Mouse (Mus musculus) liver, embryonic 14.5 days (tissue): ENCODE measurements around the gene Ccdc107. TPM values are rescaled to one million over a fixed set of nuclear protein-coding genes. Genes with fewer than 3 reads are reported as not detected.

ENCODE experiments used
- ATAC-seq: fragments of 200-750 bp; cut with Nextera tagmentation; 2 replicates; pipeline ENCODE4 v1.8.0; 2017; ENCODE audit warnings: moderate number of reproducible peaks, mild to moderate bottlenecking, moderate library complexity; ENCODE audit not compliant: insufficient read depth
- DNase-seq, 3 experiments: peaks; one replicate each; pipeline ENCODE4 v3.0.0-alpha.2; 2012 to 2013; ENCODE audit warnings: low read depth in 3 of 3, low spot score in 3 of 3
- H3K27ac ChIP-seq: fragments of 300-500 bp; sonication (generic); 2 replicates; pipeline ENCODE4 v1.5.1; 2014; ENCODE audit warnings: moderate library complexity, mild to moderate bottlenecking, control low read depth, inconsistent platforms
- H3K27me3 ChIP-seq: fragments of 300-500 bp; sonication (generic); 2 replicates; pipeline ENCODE4 v1.6.1; 2014; ENCODE audit warnings: mild to moderate bottlenecking, low read length, moderate library complexity; ENCODE audit not compliant: control insufficient read depth, insufficient read depth
- H3K36me3 ChIP-seq: fragments of 300-500 bp; sonication (generic); replicated peaks from 2 replicates; pipeline ENCODE4 v1.6.1; 2014; ENCODE audit warnings: low read depth; ENCODE audit not compliant: control insufficient read depth, insufficient read depth
- H3K4me1 ChIP-seq, 2 experiments: fragments of 200-500 bp in 1 of 2; fragments of 300-500 bp in 1 of 2; sonication (generic) in 1 of 2; replicated peaks; 2 replicates each; pipeline ENCODE4 v1.6.1; 2012 to 2014; ENCODE audit warnings: antibody characterized with exemption in 1 of 2, inconsistent platforms in 1 of 2, low read length in 1 of 2; ENCODE audit not compliant: control insufficient read depth in 2 of 2, insufficient read depth in 2 of 2
- H3K4me2 ChIP-seq: fragments of 300-500 bp; sonication (generic); 2 replicates; pipeline ENCODE4 v1.6.1; 2014; ENCODE audit warnings: low read depth, mild to moderate bottlenecking, control low read depth, moderate library complexity
- H3K4me3 ChIP-seq, 2 experiments: fragments of 200-500 bp in 1 of 2; fragments of 300-500 bp in 1 of 2; sonication (generic) in 1 of 2; 2 replicates each; pipeline ENCODE4 v1.5.1; 2012 to 2014; ENCODE audit warnings: low read depth in 2 of 2, low read length in 2 of 2, mild to moderate bottlenecking in 2 of 2, control low read depth in 1 of 2, inconsistent platforms in 1 of 2, moderate library complexity in 1 of 2; ENCODE audit not compliant: insufficient read depth in 1 of 2
- H3K9ac ChIP-seq: fragments of 300-500 bp; sonication (generic); replicated peaks from 2 replicates; pipeline ENCODE4 v1.6.1; 2014; ENCODE audit warnings: mild to moderate bottlenecking, control low read depth, moderate library complexity
- H3K9me3 ChIP-seq: fragments of 300-500 bp; sonication (generic); 2 replicates; pipeline ENCODE4 v1.6.1; 2016; ENCODE audit warnings: low read length, mixed read lengths; ENCODE audit not compliant: control insufficient read depth
- CTCF ChIP-seq: IDR thresholded peaks from 2 replicates; pipeline ENCODE4 v1.5.1; 2016; ENCODE audit warnings: antibody characterized with exemption, low read depth, control low read depth
- EP300 ChIP-seq: IDR thresholded peaks from 2 replicates; pipeline ENCODE4 v1.6.1; 2016; ENCODE audit warnings: antibody characterized with exemption, low read depth
- WGBS: fragments of 180-500 bp; shearing (Covaris S2); extraction: QIAGEN DNeasy Blood & Tissue Kit; methylation state at CpG from one replicate; pipeline ENCODE4 v1.1.7; 2014; ENCODE audit not compliant: insufficient replicate concordance; 5-methylcytosine and 5-hydroxymethylcytosine counted together
- polyA plus RNA-seq, 2 experiments: library from polyadenylated mRNA; depleted of rRNA in 1 of 2; stranded (reverse) in 1 of 2; unstranded in 1 of 2; fragments of >200 nt; fragmentation: Nextera tagmentation in 1 of 2; extraction: Ambion mirVana in 1 of 2; gene quantifications; 2 replicates each; pipeline versions ENCODE4 v1.2.1 to v1.2.3; 2012 to 2014

Ccdc107 gene
- polyA plus RNA-seq (2012; rRNA removed) (11.8 and 27.6 TPM in 2 replicates), polyA plus RNA-seq (2014; fragmentation: Nextera tagmentation; extraction: Ambion mirVana) (32.1 and 36.7 TPM in 2 replicates)

GRCm38 (mm10) chr4:43492821-43493185 lies at the start of gene Ccdc107:
Gene Ccdc107 (plus strand): TSS chr4:43492900.
- H3K4me3 ChIP-seq: peak within 1 kb of the TSS; percentile 84 to 91
- H3K36me3 ChIP-seq: peaks cover 19% of the 10 kb centered on the region
- H3K4me1 ChIP-seq: peaks cover 13 to 19% of the 10 kb centered on the region in 2 experiments
- TF ChIP-seq CTCF (peak; percentile 40; the same call in 1 of the 2 replicates), EP300 (peak; percentile 49)
- no peaks in the 10 kb centered on the region for H3K27me3 ChIP-seq
- peak; percentile 93 to 94 (median 94) for DNase-seq
- H3K27ac ChIP-seq: peak within 1 kb of the TSS; percentile 73
- WGBS: under 1% methylated on average over 25 of the region's 25 CpGs
- H3K4me2 ChIP-seq: peak within 1 kb of the TSS; percentile 84
- H3K9ac ChIP-seq: peak within 1 kb of the TSS; percentile 92
- H3K9me3 ChIP-seq: no peaks in the 10 kb centered on the region
- ATAC-seq: peak; percentile 98

DNA sequence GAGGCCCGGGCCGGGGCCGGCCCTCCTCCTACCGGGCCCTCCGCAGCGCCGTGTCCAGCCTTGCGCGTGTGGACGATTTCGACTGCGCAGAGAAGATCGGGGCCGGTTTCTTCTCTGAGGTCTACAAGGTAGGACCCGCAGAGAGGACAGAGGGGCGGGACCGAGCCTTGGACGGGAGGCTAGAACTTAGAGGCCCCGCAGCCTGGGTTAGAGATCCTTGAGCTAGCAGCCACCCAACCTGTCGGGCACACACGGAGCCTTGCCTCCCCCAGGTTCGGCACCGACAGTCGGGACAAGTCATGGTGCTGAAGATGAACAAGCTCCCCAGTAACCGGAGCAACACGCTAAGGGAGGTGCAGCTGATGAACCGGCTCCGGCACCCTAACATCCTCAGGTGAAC lies 49.2 kb upstream of the Ccdc107 start:
- no peak overlapping the region for H3K27ac ChIP-seq

GRCm38 (mm10) chr4:43447251-43447650 lies 45.4 kb upstream of the Ccdc107 start:
- Histone ChIP-seq H3K9me3 (no peaks in the 10 kb centered on the region), H3K4me3 (no peak overlapping the region), H3K4me1 (0 out of 4 replicates have a peak, but pooled peaks cover 0 to 2% of the 10 kb centered on the region in 2 experiments), H3K27ac (no peak overlapping the region), H3K9ac (no peak overlapping the region), H3K36me3 (no peaks in the 10 kb centered on the region), H3K4me2 (no peak overlapping the region), H3K27me3 (peaks cover 13% of the 10 kb centered on the region)
- DNase-seq (no peak), ATAC-seq (no peak)
- WGBS: 83% methylated on average over 13 of the region's 13 CpGs
- no peak for TF ChIP-seq CTCF

More for the DNA sequence above, 49.2 kb upstream of the Ccdc107 start:
- Histone ChIP-seq H3K9me3 (no peaks in the 10 kb centered on the region), H3K36me3 (no peaks in the 10 kb centered on the region), H3K27me3 (peaks cover 10% of the 10 kb centered on the region), H3K4me1 (0 out of 4 replicates have a peak, but pooled peaks cover 0 to 2% of the 10 kb centered on the region in 2 experiments), H3K4me2 (peak overlapping the region; percentile 94), H3K9ac (peak overlapping the region; percentile 41), H3K4me3 (peak overlapping the region; percentile 27 to 58)
- ATAC-seq (no peak), DNase-seq (no peak)
- TF ChIP-seq EP300 (no peak), CTCF (no peak)
- WGBS: 4% methylated on average over 28 of the region's 28 CpGs

DNA sequence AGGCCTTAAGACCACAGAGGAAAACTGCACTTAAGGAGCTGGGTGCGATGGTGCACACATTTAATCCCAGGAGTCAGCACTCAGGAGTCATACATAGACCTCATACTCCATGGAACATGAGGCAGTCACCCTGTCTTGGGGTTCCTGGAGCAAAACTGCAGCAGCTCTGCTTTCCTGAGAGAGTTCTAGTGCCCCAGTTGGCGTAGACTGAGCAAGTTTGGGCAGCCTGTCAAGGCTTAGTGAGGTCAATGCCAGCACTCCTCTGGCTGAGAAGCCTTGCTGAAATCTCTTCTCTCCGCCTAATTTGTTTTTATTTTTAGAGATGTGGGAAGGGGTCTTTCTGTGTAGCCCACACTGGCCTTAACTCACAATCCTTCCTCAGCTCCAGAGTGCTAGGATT lies 44.1 kb upstream of the Ccdc107 start:
- Histone ChIP-seq H3K4me3 (no peak overlapping the region), H3K36me3 (no peaks in the 10 kb centered on the region), H3K27me3 (peaks cover 19% of the 10 kb centered on the region), H3K4me2 (no peak overlapping the region), H3K9ac (no peak overlapping the region), H3K9me3 (no peaks in the 10 kb centered on the region), H3K27ac (no peak overlapping the region), H3K4me1 (no peaks in the 10 kb centered on the region)
- no peak for ATAC-seq
- TF ChIP-seq EP300 (no peak), CTCF (no peak)
- 60% methylated on average over 3 of the region's 3 CpGs for WGBS
- no peak for DNase-seq

DNA sequence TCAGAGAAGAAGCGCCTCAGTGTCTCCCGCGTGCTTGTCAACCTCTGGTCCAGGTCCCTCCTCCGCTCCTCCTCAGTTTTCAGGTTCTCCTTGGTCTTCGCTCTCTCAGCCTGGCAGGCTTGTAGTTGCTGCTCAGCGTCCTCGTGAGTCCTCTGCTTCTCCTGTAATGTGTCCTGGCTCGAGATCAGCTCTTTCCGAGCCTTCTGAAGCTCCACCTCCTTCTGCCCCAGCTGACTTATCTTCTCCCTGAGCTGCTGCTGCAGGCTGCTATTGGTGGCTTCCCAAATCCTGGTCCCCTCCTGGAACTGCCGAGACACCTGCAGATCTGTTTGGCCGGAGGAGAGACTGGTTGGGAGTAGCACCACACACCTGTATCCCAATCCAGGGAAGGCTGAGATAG lies 40.4 kb upstream of the Ccdc107 start:
- peaks cover 26% of the 10 kb centered on the region for H3K27me3 ChIP-seq
- no peak for TF ChIP-seq CTCF
- no peak for TF ChIP-seq EP300
- no peak overlapping the region for H3K9ac ChIP-seq
- no peak overlapping the region for H3K4me2 ChIP-seq
- no peak for ATAC-seq
- WGBS: 33% methylated on average over 11 of the region's 11 CpGs
- H3K27ac ChIP-seq: no peak overlapping the region
- H3K36me3 ChIP-seq: no peaks in the 10 kb centered on the region
- DNase-seq: no peak
- H3K4me1 ChIP-seq: no peaks in the 10 kb centered on the region
- no peak overlapping the region for H3K4me3 ChIP-seq
- H3K9me3 ChIP-seq: no peaks in the 10 kb centered on the region
